ENCODE assay signal across 17 mouse cellular contexts in genomic region chr4:66330600-66331285, GRCm38 (mm10).
DNase-seq lines count a peak whose midpoint lies in the region; ATAC-seq and TF ChIP-seq lines count a peak whose summit lies in the region.
"Had no signal": no experiment of that assay in that cellular context is flagged by ENCODE, and none has a peak within 500 bp of the region (broad histone marks: within the 10 kb centered on the region; RNA-seq: fewer than 3 reads in every experiment).

No protein-coding gene starts in this region.

- no peak overlapping the region for H3K27ac ChIP-seq in layer of hippocampus, adult 2 months
- peak overlapping the region; percentile 12; the same call in 1 of the 2 replicates for H3K27ac ChIP-seq in forebrain, embryonic 13.5 days
- no peak overlapping the region for H3K27ac ChIP-seq in hindbrain, embryonic 16.5 days (ENCODE audit: low read depth, low read length)
- 0 out of 2 replicates have a peak overlapping the region, but pooled peaks have one; percentile 3 for H3K27ac ChIP-seq in neural tube, embryonic 13.5 days (replicated peaks)
- H3K27ac ChIP-seq: heart, embryonic 15.5 days; liver, embryonic 15.5 days; macrophage had no signal

- no peak for DNase-seq in layer of hippocampus, adult 2 months (ENCODE audit: low spot score in 2 of 2)
- no peak for DNase-seq in layer of hippocampus, adult 9-11 months
- no peak for DNase-seq in right cerebral cortex, adult 18-20 months
- DNase-seq in spleen, adult 18-20 months = no peak
- DNase-seq: adrenal gland, postnatal 10 days; gastrocnemius, postnatal 10 days; kidney, postnatal 10 days; layer of hippocampus, postnatal 36 days; thymus, postnatal 25 days had no signal

- H3K4me1 ChIP-seq in forebrain, embryonic 13.5 days = peaks cover 12% of the 10 kb centered on the region
- H3K4me1 ChIP-seq in hindbrain, embryonic 16.5 days (ENCODE audit: control insufficient read depth, insufficient read depth, low read depth, low read length) = no peaks in the 10 kb centered on the region
- H3K4me1 ChIP-seq in neural tube, embryonic 13.5 days (replicated peaks) = peaks cover 7% of the 10 kb centered on the region; the same call in 1 of the 2 replicates
- H3K4me1 ChIP-seq: heart, embryonic 15.5 days; liver, embryonic 15.5 days had no signal

- 4% methylated on average over 4 of the region's 4 CpGs for WGBS in forebrain, embryonic 13.5 days
- WGBS in hindbrain, embryonic 16.5 days = 7% methylated on average over 4 of the region's 4 CpGs
- WGBS in neural tube, embryonic 13.5 days = 4% methylated on average over 4 of the region's 4 CpGs

- H3K4me2 ChIP-seq in forebrain, embryonic 13.5 days = no peak overlapping the region
- no peak overlapping the region for H3K4me2 ChIP-seq in hindbrain, embryonic 16.5 days (ENCODE audit: low read length)
- H3K4me2 ChIP-seq in neural tube, embryonic 13.5 days = no peak overlapping the region
- H3K4me2 ChIP-seq: heart, embryonic 15.5 days; liver, embryonic 15.5 days had no signal

- H3K9ac ChIP-seq in forebrain, embryonic 13.5 days = no peak overlapping the region
- no peak overlapping the region for H3K9ac ChIP-seq in hindbrain, embryonic 16.5 days (ENCODE audit: low read depth, low read length)
- H3K9ac ChIP-seq in neural tube, embryonic 13.5 days = no peak overlapping the region
- H3K9ac ChIP-seq: heart, embryonic 15.5 days; liver, embryonic 15.5 days had no signal

- H3K4me3 ChIP-seq in layer of hippocampus, adult 2 months = no peak overlapping the region
- H3K4me3 ChIP-seq in forebrain, embryonic 13.5 days = no peak overlapping the region
- H3K4me3 ChIP-seq in hindbrain, embryonic 16.5 days (ENCODE audit: low read length) = no peak overlapping the region
- no peak overlapping the region for H3K4me3 ChIP-seq in neural tube, embryonic 13.5 days
- H3K4me3 ChIP-seq: heart, embryonic 15.5 days; liver, embryonic 15.5 days had no signal

- TF ChIP-seq CTCF in layer of hippocampus, adult 2 months (conservative IDR thresholded peaks at IDR 0.05) = peak; percentile 26

- H3K36me3 ChIP-seq in forebrain, embryonic 13.5 days (ENCODE audit: poor library complexity, severe bottlenecking) = no peaks in the 10 kb centered on the region
- no peaks in the 10 kb centered on the region for H3K36me3 ChIP-seq in hindbrain, embryonic 16.5 days (ENCODE audit: control insufficient read depth, insufficient read depth, low read length)
- H3K36me3 ChIP-seq in neural tube, embryonic 13.5 days = no peaks in the 10 kb centered on the region
- H3K36me3 ChIP-seq: heart, embryonic 15.5 days; liver, embryonic 15.5 days had no signal

- H3K27me3 ChIP-seq in forebrain, embryonic 13.5 days = no peaks in the 10 kb centered on the region
- no peaks in the 10 kb centered on the region for H3K27me3 ChIP-seq in hindbrain, embryonic 16.5 days (replicated peaks; ENCODE audit: control insufficient read depth, insufficient read depth, low read length)
- H3K27me3 ChIP-seq in neural tube, embryonic 13.5 days = no peaks in the 10 kb centered on the region
- H3K27me3 ChIP-seq: heart, embryonic 15.5 days; liver, embryonic 15.5 days had no signal

- peak; percentile 88 for ATAC-seq in forebrain, embryonic 13.5 days
- ATAC-seq in hindbrain, embryonic 16.5 days = peak; percentile 61; the same call in 1 of the 2 replicates
- peak; percentile 36; the same call in 1 of the 2 replicates for ATAC-seq in neural tube, embryonic 13.5 days (ENCODE audit: low read depth)
- ATAC-seq in granulocyte monocyte progenitor cell, adult 5-6 weeks (replicated peaks; ENCODE audit: poor library complexity, severe bottlenecking) = no peak
- ATAC-seq: inflammation-experienced regulatory T-cells, adult 6 months had no signal

- no peaks in the 10 kb centered on the region for H3K9me3 ChIP-seq in forebrain, embryonic 13.5 days (replicated peaks)
- H3K9me3 ChIP-seq in hindbrain, embryonic 16.5 days (ENCODE audit: control insufficient read depth, low read length) = no peaks in the 10 kb centered on the region
- H3K9me3 ChIP-seq in neural tube, embryonic 13.5 days = no peaks in the 10 kb centered on the region
- H3K9me3 ChIP-seq: heart, embryonic 15.5 days; liver, embryonic 15.5 days had no signal

Comparison
In these comparisons a context has a peak if more than half of its experiments do, and no peak if none do; other contexts are left out.
1. H3K27ac ChIP-seq: peak in forebrain, embryonic 13.5 days (single experiment) and neural tube, embryonic 13.5 days (single experiment); none in layer of hippocampus, adult 2 months (single experiment) and hindbrain, embryonic 16.5 days (single experiment).